Mouse (Mus musculus): ENCODE measurements at regions not wholly inside any gene's neighbourhood (a gene's known extent, or its start where the extent isn't known, plus 50 kb on each side); places are given as distances from the start of the nearest gene placed in this dataset.
"Not testable (repeated sequence)": the region's sequence is repeated elsewhere in the genome, so short reads cannot be mapped to it uniquely, and the experiment has no call there.

GRCm38 (mm10) chr17:66207653-66208497, 84.6 kb downstream of the Ddx11 start:
- TF ChIP-seq CTCF (IDR thresholded peaks at IDR 0.05; ENCODE audit: control insufficient read depth, insufficient read depth, insufficient replicate concordance, low read depth, low read length); POLR2A (IDR thresholded peaks at IDR 0.05; ENCODE audit: control insufficient read depth, low read depth, low read length): not testable (repeated sequence)

Measured in testis, adult 2 months (tissue).